Mouse (Mus musculus) ZHBTc4 (cell line): ENCODE data around the gene Adam25.
A peak's percentile ranks its signal among the peaks of the same experiment; 100 is the strongest.
"Not testable (repeated sequence)": the region's sequence is repeated elsewhere in the genome, so short reads cannot be mapped to it uniquely, and the experiment has no call there.

Source experiments
- DNase-seq: peaks from one replicate; pipeline ENCODE4 v3.0.0-alpha.2; 2011; ENCODE audit warnings: low read depth, low spot score

Adam25 gene

DNA sequence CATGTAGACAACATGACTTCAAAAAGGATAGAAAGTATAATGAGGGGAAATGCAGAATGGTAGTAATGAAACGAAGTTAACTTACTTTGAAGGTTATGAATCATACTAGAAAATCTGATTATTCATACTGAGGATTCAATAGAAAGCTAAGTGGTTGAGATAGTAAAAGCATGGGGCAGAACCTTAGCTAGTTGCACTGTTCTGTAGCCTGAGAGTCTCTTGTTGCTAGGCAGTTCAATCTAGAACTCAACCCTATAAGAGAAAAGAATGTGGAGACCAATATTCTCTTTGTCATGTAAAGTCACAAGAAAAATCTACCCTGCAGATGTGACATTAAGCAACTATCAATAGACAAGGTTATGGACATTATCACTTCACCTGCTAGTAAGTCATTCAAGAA, at the start of gene Adam25:
Adam25 (plus strand) TSS at position 301 of the 400 bp plus-strand sequence.
- DNase-seq = not testable (repeated sequence)

GRCm38 (mm10) chr8:40715406-40715805, 36.6 kb upstream of the Adam25 start:
- DNase-seq = peak; percentile 57

GRCm38 (mm10) chr8:40715986-40716385, 36.0 kb upstream of the Adam25 start:
- DNase-seq = peak; percentile 61

DNA sequence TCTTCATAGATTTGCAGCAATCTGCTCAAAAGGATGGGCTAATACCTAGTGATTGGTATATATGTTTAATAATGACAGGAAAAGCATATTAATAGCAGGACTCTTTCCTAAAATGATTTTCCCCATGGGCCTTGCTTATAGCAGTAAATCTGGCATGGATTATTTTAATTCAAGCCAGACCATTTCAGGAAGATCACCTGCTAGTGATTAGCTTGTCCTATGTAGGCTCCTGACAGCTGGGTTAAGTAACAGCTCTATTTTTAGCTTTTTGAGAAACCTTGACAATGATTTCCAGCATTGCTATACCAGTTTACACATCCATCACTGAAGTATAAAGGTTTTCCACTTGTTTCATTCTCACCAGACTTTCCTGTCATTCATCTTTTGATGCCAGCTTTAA, 31.3 kb downstream of the Adam25 start:
- DNase-seq = no peak

- DNase-seq = not testable (repeated sequence)
These were observed 41.0 kb downstream of the Adam25 start, which contains the start of gene Adam20 for GRCm38 (mm10) chr8:40792973-40793372. TSS of gene Adam20 (plus strand) at chr8:40793273.

DNA sequence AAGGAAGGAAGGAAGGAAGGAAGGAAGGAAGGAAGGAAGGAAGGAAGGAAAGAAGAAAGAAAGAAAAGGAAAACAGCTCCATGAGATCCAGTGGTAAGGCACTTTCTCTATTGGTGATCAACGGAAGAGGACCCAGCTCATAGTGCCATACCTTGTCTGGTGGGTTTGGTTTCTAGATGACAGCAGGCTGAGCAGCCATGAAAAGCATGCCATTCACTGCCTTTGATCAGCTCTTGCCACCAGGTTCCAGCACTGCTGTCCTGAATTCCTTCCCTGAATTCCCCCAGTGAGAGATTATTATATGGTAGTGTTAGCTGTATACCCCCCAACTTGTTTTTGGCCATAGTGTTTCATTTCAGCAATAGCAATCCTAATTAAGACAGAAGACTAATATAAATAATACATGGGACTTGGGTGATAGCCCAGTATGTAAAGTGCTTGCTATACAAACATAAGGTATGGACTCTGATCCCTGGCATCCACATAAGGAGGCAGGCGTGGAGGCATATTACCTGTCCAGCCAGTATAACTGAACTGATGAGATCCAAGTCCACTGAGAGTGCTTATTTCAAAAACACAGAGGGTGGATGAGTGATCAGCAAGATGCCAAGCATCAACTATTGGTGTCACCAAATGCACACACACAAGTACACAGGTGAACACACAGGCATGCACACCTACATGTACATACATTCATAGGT, 51.5 kb downstream of the Adam25 start:
- no peak for DNase-seq
